Mouse (Mus musculus) layer of hippocampus, adult 2 months (tissue): Measurements from ENCODE around the gene Cenpq. TPM values are rescaled to one million over a fixed set of nuclear protein-coding genes. Genes with fewer than 3 reads are reported as not detected.

ENCODE experiments used
- DNase-seq, 2 experiments: peaks; one replicate each; pipeline ENCODE4 v3.0.0; 2022; ENCODE audit warnings: low spot score in 2 of 2
- H3K27ac ChIP-seq: fragments of 200-600 bp; 2 replicates; pipeline ENCODE4 v1.8.1; 2022
- H3K4me3 ChIP-seq: fragments of 200-600 bp; 2 replicates; pipeline ENCODE4 v1.8.1; 2022; ENCODE audit warnings: mild to moderate bottlenecking
- CTCF ChIP-seq: fragments of 200-600 bp; conservative IDR thresholded peaks from 2 replicates; pipeline ENCODE4 v1.8.1; 2022; ENCODE audit warnings: antibody characterized with exemption, mild to moderate bottlenecking, moderate library complexity
- total RNA-seq, 2 experiments: library from RNA; stranded (reverse); gene quantifications; 2 replicates each; pipeline ENCODE4 v1.2.3; 2021

Gene Cenpq
- total RNA-seq, 2 experiments from 2014 or later, result 3.9 to 4.0 TPM

DNA sequence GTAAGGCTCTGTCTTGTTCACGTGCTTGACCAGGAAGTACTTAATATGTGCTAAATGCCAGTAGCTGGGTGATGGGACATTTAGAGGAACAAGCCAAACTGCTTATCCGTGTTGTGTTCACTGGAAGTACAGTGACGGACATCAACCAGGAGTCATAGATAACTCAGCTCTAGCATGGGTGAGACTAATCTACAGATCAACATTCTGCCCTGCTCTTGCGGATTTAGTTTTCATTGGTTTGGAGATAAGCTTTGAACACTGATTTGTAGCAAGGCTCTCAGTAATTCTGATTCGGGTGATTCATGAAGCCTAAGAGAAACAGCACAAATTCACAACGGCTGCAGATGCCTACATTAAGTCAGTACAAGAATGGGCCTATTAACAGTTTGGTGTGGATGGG is 52.7 kb downstream of the Cenpq start:
- Histone ChIP-seq H3K27ac (no peak overlapping the region), H3K4me3 (no peak overlapping the region)
- TF ChIP-seq CTCF, result no peak
- DNase-seq, result no peak

DNA sequence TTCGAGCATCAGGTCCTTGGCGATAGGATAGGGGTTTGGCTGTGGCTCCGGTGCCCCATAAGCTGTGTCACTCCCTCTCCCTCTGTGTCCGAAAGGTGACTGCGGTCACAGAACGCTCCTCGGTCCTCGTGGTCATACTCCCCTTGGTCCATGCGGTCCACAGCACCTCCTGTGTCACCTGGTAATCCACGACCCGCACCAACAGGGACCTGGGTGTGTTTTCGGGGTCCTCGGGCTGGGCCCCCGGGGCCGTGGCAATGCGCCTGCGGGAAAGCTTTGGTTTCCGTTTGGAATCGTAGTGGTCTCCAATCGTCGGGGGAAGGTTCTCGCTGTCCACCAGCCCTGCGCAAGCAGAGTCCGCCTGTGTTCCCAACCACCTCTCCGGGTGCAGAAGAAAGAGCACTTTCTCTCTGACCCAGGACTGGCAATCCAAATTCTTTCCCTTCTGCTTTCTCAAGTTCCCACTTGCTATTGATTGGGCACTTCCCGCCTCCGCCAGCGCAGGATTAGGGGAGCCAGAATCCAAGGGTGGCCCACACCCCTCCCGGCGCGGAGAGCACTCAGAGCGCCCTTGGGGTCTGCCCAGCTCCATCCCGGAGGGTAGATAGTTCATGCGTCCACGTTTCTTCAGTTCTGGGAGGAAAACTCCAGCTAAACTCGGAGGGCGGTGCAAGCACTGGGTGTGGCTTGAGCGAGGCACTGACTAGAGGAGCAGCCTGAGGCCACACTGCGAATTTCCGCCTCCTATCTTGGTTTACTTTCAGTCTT is 54.7 kb downstream of the Cenpq start, which contains the start of gene 9130008F23Rik:
Gene 9130008F23Rik, minus strand, starts transcription at position 636 of the 768 bp plus-strand sequence.
- no peak within 1 kb of the TSS for H3K27ac ChIP-seq
- peak in 1 of 2 experiments; percentile 9 for DNase-seq
- peak within 1 kb of the TSS; percentile 61 for H3K4me3 ChIP-seq
- no peak for TF ChIP-seq CTCF

DNA sequence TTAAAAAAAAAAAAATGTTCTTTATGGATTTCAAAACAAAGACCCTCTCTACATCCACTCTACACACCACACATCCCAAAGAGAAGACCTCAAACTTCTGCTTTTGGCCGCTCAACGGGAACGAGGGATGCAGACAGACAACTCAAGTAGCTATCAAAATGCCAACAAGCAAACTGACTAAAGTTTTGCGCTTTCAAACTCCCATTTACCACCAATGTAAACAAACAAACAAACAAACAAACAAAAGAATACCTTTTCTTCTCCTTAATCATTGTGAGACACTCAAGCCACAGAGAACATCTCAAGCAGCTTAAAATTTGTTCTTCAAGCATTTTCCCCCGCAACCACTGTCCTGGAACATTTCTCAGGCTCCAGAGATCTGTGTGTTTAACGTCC is 55.3 kb downstream of the Cenpq start:
- TF ChIP-seq CTCF, result no peak
- no peak for DNase-seq
- H3K4me3 ChIP-seq, result peak overlapping the region; percentile 61
- H3K27ac ChIP-seq, result no peak overlapping the region

DNA sequence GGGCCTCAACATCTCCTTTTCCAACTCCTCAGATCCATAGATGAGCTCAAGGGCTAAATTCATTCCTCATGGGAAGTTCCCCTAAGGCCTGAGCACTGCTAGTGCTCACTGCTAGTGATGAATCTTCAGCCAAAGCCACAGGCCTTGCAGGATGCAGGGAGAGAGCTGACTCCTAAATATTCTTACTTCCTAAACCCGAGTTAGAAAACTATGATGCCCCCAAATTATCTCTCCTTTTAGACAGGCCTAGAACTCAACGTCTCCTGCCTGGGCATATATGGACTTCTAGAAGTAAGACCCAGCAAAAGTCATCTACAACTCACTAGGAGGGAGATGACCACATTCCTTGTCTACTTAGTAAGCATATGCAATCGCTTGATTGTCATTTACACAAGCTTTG is 57.1 kb downstream of the Cenpq start:
- TF ChIP-seq CTCF, result no peak
- Histone ChIP-seq H3K4me3 (no peak overlapping the region), H3K27ac (no peak overlapping the region)
- DNase-seq, result no peak

DNA sequence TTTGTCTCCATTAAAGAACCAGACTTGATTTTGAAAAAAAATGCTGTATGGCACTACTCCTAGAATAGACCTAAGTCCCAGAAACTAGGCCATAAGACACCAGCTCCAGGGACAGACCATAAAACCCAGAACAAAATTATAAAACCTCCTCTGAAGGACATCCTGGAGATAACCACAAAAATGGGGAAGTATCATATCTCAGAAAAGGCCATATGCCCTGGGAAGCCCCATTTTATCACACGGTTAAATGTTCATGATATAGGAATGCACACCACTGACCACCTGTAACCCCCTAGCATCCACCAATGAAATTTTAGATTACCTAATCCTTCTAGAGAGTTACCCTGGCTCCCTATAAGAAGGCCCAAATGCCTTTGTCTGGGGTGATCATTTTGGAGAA is 59.3 kb downstream of the Cenpq start:
- DNase-seq, result no peak
- H3K4me3 ChIP-seq, result no peak overlapping the region
- H3K27ac ChIP-seq, result no peak overlapping the region
- TF ChIP-seq CTCF, result no peak

DNA sequence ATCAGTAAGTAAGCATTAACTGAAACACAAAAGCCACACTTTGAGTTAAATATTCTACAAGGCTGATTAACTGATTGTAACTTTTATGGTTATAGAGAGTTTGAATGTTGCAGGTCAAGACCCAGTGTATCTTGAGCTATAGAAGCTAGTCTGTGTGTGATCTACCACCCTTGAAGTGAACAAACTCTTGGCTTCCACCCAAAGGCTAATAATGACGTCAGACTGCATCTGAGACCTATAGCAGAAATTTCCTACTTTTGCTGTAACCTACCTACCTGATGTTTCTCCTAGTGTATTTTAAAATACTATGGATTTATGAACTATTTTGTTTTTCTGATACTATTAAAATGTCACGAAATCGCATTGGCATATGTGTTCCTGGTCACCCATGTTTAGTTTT is 60.1 kb downstream of the Cenpq start:
- no peak for DNase-seq
- no peak for TF ChIP-seq CTCF
- Histone ChIP-seq H3K27ac (no peak overlapping the region), H3K4me3 (no peak overlapping the region)

DNA sequence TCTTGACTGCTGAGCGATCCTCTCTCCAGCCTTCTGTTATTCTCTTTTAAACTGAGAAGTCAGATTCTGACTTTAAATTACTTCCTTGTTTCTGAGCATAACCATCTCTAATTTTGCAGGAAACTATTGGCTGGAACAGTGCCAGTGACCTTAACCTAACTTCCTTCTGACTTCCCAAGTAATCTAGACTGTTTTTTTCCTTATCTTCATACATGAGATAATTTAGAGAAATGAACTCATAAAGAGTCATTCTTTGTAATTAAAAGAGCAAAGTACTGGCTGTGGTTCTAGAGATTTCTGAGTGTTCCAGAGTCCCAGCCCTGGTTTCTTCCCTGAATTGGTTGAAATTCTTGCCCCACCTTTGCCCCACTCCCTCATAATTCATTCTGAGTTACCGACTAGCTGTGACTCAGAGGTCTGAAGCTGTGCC is 61.2 kb downstream of the Cenpq start:
- H3K4me3 ChIP-seq, result no peak overlapping the region
- DNase-seq, result no peak
- no peak overlapping the region for H3K27ac ChIP-seq
- TF ChIP-seq CTCF, result no peak

Other genes with a start within 250 kb of the Cenpq start
- not detected for gene Esp1, start 207.9 kb downstream of the Cenpq start, total RNA-seq
- not detected for gene Crisp2, start 128.0 kb downstream of the Cenpq start, total RNA-seq
- not detected for gene Rhag, start 123.9 kb downstream of the Cenpq start, total RNA-seq
- gene 9130008F23Rik, start 54.5 kb downstream of the Cenpq start, total RNA-seq, result under 1 TPM in 1 of 2 experiments, not detected in 1; 0.23 TPM
- gene Glyatl3, start 20.7 kb downstream of the Cenpq start, total RNA-seq, result not detected
- 10 to 100 TPM; 48.9 to 50.7 TPM for gene Mut, start 362 bp downstream of the Cenpq start, total RNA-seq